Mouse (Mus musculus): ENCODE data around the gene Nkx2-9. TPM values are rescaled to one million over a fixed set of nuclear protein-coding genes. Genes with fewer than 3 reads are reported as not detected.

Gene Nkx2-9
- total RNA-seq (2021) = not detected

GRCm38 (mm10) chr12:56612761-56613437, at the start of gene Nkx2-9:
Gene Nkx2-9, minus strand, starts transcription at chr12:56613284.
- DNase-seq = no peak

DNA sequence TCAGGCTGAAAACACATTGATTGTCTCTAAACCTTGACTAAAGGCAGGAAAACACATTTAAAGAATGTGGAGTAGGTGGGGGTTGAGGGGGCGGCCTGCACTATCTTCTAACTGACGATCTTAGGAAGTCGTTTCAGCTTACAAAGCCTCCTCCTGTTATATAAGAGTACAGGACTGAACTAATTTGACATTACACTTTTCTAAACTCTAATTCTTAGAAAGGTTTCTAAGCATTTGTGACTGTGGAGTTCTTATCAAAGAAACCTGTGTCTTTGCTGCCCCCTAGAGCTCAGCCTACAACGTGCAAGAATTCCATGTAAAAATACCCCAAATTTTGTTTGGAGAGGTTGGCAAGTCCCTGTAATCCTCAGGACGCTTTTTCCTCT, 24.1 kb upstream of the Nkx2-9 start:
- peak; percentile 23 to 39 for DNase-seq

DNA sequence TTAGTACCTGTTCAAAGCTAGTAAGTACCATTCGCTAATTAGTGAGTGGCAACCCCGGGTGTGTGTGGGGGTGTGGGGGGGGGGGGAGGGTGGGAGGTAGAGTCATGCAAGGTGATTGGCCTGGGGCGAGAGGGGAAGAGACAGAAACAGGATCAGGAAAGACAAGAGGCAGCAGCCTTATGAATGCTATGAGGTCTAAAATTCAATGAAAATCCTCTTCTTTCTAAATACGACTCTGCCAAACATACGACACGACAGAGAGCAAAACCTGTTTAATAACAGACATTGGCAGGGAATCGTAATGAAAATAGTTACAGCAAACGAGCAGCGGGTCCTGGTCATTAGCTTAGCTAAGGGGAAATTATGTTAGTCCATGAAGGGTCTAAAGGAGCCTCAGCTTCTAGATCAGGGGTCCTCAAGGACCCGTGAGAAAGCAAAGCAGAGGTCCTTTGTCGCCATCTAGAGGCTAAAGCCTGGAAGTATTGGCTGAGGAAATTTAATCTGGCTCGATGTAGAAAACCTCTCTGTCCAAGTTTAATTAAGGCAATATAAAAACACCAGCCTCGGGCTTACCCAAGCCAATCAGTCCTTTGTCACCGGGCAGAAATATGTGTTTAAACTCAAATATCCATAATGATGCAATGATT, 23.6 kb upstream of the Nkx2-9 start:
- peak in 1 of 2 experiments; percentile 43 for DNase-seq

- no peak for DNase-seq
Observed at GRCm38 (mm10) chr12:56616088-56616487, 3.0 kb upstream of the Nkx2-9 start.

- DNase-seq = no peak
Observed at GRCm38 (mm10) chr12:56615391-56615790, 2.3 kb upstream of the Nkx2-9 start.

GRCm38 (mm10) chr12:56614513-56614912, 1.4 kb upstream of the Nkx2-9 start:
- DNase-seq = no peak

DNA sequence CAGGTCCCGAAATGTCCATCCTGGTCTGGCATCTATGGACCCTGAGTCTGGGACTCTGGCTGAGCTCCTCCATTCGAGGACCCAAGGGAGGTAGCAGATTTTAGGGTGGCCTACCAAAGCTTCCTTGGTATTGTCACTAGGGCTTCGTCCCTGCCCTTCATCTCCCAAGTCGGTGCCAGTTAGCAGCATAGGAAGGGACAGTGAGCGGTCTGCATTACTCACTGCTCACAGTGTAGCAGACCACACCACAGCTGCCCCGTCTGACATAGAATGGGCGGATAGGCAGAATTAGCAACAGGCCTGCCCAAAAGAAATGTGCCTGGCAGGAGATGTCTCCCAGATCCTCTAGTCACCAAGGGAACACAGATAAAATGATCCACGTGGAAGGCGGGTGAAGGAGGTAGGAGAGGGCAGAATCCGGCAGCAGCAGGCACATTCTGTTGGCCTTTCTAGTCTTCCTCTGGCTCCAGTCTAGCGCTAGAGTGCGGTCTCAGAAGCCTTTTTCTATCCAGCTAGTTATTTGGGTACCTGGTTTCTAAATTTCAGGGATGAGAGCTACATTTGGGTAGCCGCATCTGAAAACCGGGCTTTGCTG, 929 bp upstream of the Nkx2-9 start:
- DNase-seq = no peak

GRCm38 (mm10) chr12:56613438-56613830, 350 bp upstream of the Nkx2-9 start:
- no peak for DNase-seq

DNA sequence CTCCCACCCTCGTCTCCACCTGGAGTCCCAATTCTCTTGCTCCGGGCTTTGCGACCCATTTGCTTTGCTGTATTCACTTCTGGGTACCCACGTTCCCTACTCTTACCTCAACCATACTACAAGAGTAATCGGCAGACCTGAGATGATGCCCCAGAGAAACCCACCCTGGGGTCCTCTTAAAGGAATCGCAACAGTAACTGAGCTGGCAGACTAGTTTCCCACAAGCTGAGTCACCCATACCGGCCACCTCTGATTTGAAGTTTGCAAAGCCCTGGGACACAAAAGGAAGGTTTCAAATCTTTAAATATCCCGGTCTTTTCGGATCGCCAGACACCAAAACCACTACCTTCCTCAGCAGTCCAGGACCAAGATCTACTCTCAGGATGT, 742 bp downstream of the Nkx2-9 start:
- no peak for DNase-seq

GRCm38 (mm10) chr12:56611504-56612348, 1.4 kb downstream of the Nkx2-9 start:
- no peak for DNase-seq

GRCm38 (mm10) chr12:56610851-56611250, 2.2 kb downstream of the Nkx2-9 start:
- no peak for DNase-seq

DNA sequence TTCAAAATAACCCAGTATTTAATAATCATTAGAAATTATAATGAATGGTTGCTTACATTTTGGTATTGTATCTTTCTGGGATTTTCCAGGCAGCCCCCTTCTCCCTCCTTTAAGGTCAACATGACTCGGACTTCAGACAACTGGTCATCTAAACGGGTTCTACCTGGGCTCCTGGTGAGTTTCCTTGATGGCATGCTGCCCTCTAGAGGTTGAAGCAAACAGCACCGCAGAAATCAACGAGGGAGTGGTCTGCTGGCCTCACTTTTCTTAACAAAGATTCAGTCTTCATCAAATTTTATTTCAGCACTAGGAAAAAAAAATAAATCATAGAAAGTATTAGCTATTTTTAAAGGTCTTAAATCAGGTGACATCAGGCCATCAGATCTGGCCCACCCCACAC, 21.4 kb downstream of the Nkx2-9 start:
- no peak for DNase-seq

DNA sequence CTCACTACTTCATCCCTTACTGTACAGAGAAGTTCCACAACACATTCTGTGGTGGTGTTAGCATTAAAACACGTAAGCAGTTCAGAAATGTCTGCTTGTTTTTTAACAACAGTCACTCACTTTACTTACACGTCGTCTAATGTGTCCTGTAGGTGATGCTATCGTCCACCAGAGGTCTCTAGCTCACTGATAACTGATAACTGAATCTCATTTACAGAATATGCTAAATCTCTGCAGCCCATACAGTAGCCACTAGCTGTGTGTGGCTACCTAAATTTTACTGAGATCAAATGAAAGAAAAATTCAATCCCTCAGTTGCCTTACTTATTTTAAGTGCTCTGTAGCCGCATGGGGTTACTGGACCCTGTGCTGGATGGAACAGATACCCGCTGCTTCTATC, 25.3 kb downstream of the Nkx2-9 start:
- DNase-seq = no peak

Other genes with a start within 250 kb of the Nkx2-9 start
- gene Nkx2-1, start 76.4 kb downstream of the Nkx2-9 start, total RNA-seq (2021) = under 1 TPM; 0.23 to 0.65 TPM
- gene Pax9, start 78.5 kb upstream of the Nkx2-9 start, total RNA-seq (2021) = not detected